Mouse (Mus musculus) bone marrow, adult 2 months (tissue): ENCODE measurements around the gene Pfas.

Source experiments
- CTCF ChIP-seq: fragments of 200-500 bp; IDR thresholded peaks from 2 replicates; pipeline ENCODE4 v1.5.1; 2011; ENCODE audit warnings: low read length, control low read depth; ENCODE audit not compliant: control insufficient read depth, insufficient read depth
- POLR2A ChIP-seq: fragments of 200-500 bp; IDR thresholded peaks from 2 replicates; pipeline ENCODE4 v1.6.1; 2011; ENCODE audit warnings: low read depth, mild to moderate bottlenecking, control low read depth, low read length, borderline replicate concordance; ENCODE audit not compliant: control insufficient read depth

GRCm38 (mm10) chr11:68963405-68963804, 44.9 kb downstream of the Pfas start:
- TF ChIP-seq POLR2A = no peak
- TF ChIP-seq CTCF = no peak
